Mouse (Mus musculus): Measurements from ENCODE around the gene Ptk7. TPM values are rescaled to one million over a fixed set of nuclear protein-coding genes. Genes with fewer than 3 reads are reported as not detected.

Gene Ptk7
- polyA plus RNA-seq, 1 experiment, result 3.2 TPM

- H3K4me3 ChIP-seq (ENCODE audit: control insufficient read depth, low read depth, low read length), result peak overlapping the region; percentile 59
- peaks cover 16% of the 10 kb centered on the region for H3K4me1 ChIP-seq (ENCODE audit: control insufficient read depth, insufficient read depth, low read length)
- H3K27ac ChIP-seq (ENCODE audit: control insufficient read depth, insufficient read depth, low read depth, low read length), result no peak overlapping the region
- H3K27me3 ChIP-seq (ENCODE audit: control insufficient read depth, insufficient read depth, low read length), result no peaks in the 10 kb centered on the region
- peaks cover 2% of the 10 kb centered on the region; the same call in 1 of the 2 replicates for H3K36me3 ChIP-seq (ENCODE audit: control insufficient read depth, insufficient read depth, low read length)
- TF ChIP-seq POLR2A (IDR thresholded peaks at IDR 0.05; ENCODE audit: control insufficient read depth, low read depth, low read length), result no peak
- no peak for TF ChIP-seq CTCF (IDR thresholded peaks at IDR 0.05; ENCODE audit: control insufficient read depth, insufficient read depth, insufficient replicate concordance, low read depth, low read length)
Measured at GRCm38 (mm10) chr17:46546995-46547394, 82.3 kb downstream of the Ptk7 start.

GRCm38 (mm10) chr17:46546591-46546990, 82.7 kb downstream of the Ptk7 start:
- peak overlapping the region; percentile 88 for H3K4me3 ChIP-seq (ENCODE audit: control insufficient read depth, low read depth, low read length)
- TF ChIP-seq CTCF (IDR thresholded peaks at IDR 0.05; ENCODE audit: control insufficient read depth, insufficient read depth, insufficient replicate concordance, low read depth, low read length) (no peak), POLR2A (IDR thresholded peaks at IDR 0.05; ENCODE audit: control insufficient read depth, low read depth, low read length) (no peak)
- H3K4me1 ChIP-seq (ENCODE audit: control insufficient read depth, insufficient read depth, low read length), result peaks cover 16% of the 10 kb centered on the region
- no peaks in the 10 kb centered on the region for H3K27me3 ChIP-seq (ENCODE audit: control insufficient read depth, insufficient read depth, low read length)
- peaks cover 2% of the 10 kb centered on the region; the same call in 1 of the 2 replicates for H3K36me3 ChIP-seq (ENCODE audit: control insufficient read depth, insufficient read depth, low read length)
- peak overlapping the region; percentile 47; the same call in 1 of the 2 replicates for H3K27ac ChIP-seq (ENCODE audit: control insufficient read depth, insufficient read depth, low read depth, low read length)

GRCm38 (mm10) chr17:46545813-46546564, 83.3 kb downstream of the Ptk7 start, which contains the start of gene Cul9:
Cul9 (minus strand) TSS chr17:46546388.
- peaks cover 16% of the 10 kb centered on the region for H3K4me1 ChIP-seq (ENCODE audit: control insufficient read depth, insufficient read depth, low read length)
- H3K27ac ChIP-seq (ENCODE audit: control insufficient read depth, insufficient read depth, low read depth, low read length), result peak within 1 kb of the TSS; percentile 47; the same call in 1 of the 2 replicates

GRCm38 (mm10) chr17:46543661-46544060, 85.6 kb downstream of the Ptk7 start:
- Histone ChIP-seq H3K36me3 (ENCODE audit: control insufficient read depth, insufficient read depth, low read length) (0 out of 2 replicates have a peak, but pooled peaks cover 2% of the 10 kb centered on the region), H3K4me1 (ENCODE audit: control insufficient read depth, insufficient read depth, low read length) (peaks cover 16% of the 10 kb centered on the region), H3K4me3 (ENCODE audit: control insufficient read depth, low read depth, low read length) (no peak overlapping the region), H3K27me3 (ENCODE audit: control insufficient read depth, insufficient read depth, low read length) (no peaks in the 10 kb centered on the region), H3K27ac (ENCODE audit: control insufficient read depth, insufficient read depth, low read depth, low read length) (no peak overlapping the region)
- TF ChIP-seq POLR2A (IDR thresholded peaks at IDR 0.05; ENCODE audit: control insufficient read depth, low read depth, low read length) (no peak), CTCF (IDR thresholded peaks at IDR 0.05; ENCODE audit: control insufficient read depth, insufficient read depth, insufficient replicate concordance, low read depth, low read length) (no peak)

More at GRCm38 (mm10) chr17:46545813-46546564, 83.3 kb downstream of the Ptk7 start, which contains the start of gene Cul9:
- Histone ChIP-seq H3K27me3 (ENCODE audit: control insufficient read depth, insufficient read depth, low read length) (no peaks in the 10 kb centered on the region), H3K4me3 (ENCODE audit: control insufficient read depth, low read depth, low read length) (peak within 1 kb of the TSS; percentile 88), H3K36me3 (ENCODE audit: control insufficient read depth, insufficient read depth, low read length) (peaks cover 2% of the 10 kb centered on the region; the same call in 1 of the 2 replicates)
- TF ChIP-seq POLR2A (IDR thresholded peaks at IDR 0.05; ENCODE audit: control insufficient read depth, low read depth, low read length), result no peak; the same call in 1 of the 2 replicates
- no peak for TF ChIP-seq CTCF (IDR thresholded peaks at IDR 0.05; ENCODE audit: control insufficient read depth, insufficient read depth, insufficient replicate concordance, low read depth, low read length)

- no peak overlapping the region for H3K27ac ChIP-seq (ENCODE audit: control insufficient read depth, insufficient read depth, low read depth, low read length)
Measured at GRCm38 (mm10) chr17:46525579-46526307, 103.6 kb downstream of the Ptk7 start.

GRCm38 (mm10) chr17:46525065-46525464, 104.2 kb downstream of the Ptk7 start:
- H3K4me3 ChIP-seq (ENCODE audit: control insufficient read depth, low read depth, low read length), result no peak overlapping the region
- H3K4me1 ChIP-seq (ENCODE audit: control insufficient read depth, insufficient read depth, low read length), result no peaks in the 10 kb centered on the region
- H3K36me3 ChIP-seq (ENCODE audit: control insufficient read depth, insufficient read depth, low read length), result peaks cover 3% of the 10 kb centered on the region; the same call in 1 of the 2 replicates
- H3K27ac ChIP-seq (ENCODE audit: control insufficient read depth, insufficient read depth, low read depth, low read length), result no peak overlapping the region
- no peaks in the 10 kb centered on the region for H3K27me3 ChIP-seq (ENCODE audit: control insufficient read depth, insufficient read depth, low read length)
- no peak for TF ChIP-seq POLR2A (IDR thresholded peaks at IDR 0.05; ENCODE audit: control insufficient read depth, low read depth, low read length)
- TF ChIP-seq CTCF (IDR thresholded peaks at IDR 0.05; ENCODE audit: control insufficient read depth, insufficient read depth, insufficient replicate concordance, low read depth, low read length), result no peak

More at GRCm38 (mm10) chr17:46525579-46526307, 103.6 kb downstream of the Ptk7 start:
- Histone ChIP-seq H3K4me3 (ENCODE audit: control insufficient read depth, low read depth, low read length) (no peak overlapping the region), H3K36me3 (ENCODE audit: control insufficient read depth, insufficient read depth, low read length) (peaks cover 3% of the 10 kb centered on the region; the same call in 1 of the 2 replicates), H3K27me3 (ENCODE audit: control insufficient read depth, insufficient read depth, low read length) (no peaks in the 10 kb centered on the region), H3K4me1 (ENCODE audit: control insufficient read depth, insufficient read depth, low read length) (no peaks in the 10 kb centered on the region)
- TF ChIP-seq POLR2A (IDR thresholded peaks at IDR 0.05; ENCODE audit: control insufficient read depth, low read depth, low read length) (no peak), CTCF (IDR thresholded peaks at IDR 0.05; ENCODE audit: control insufficient read depth, insufficient read depth, insufficient replicate concordance, low read depth, low read length) (peak; percentile 87; the same call in 1 of the 2 replicates)

All from testis, adult 2 months (tissue).